Mouse (Mus musculus): ENCODE results near the gene Irak3. TPM values are rescaled to one million over a fixed set of nuclear protein-coding genes. Genes with fewer than 3 reads are reported as not detected.

Irak3 gene
- polyA plus RNA-seq, 1 experiment: 24.3 TPM

DNA sequence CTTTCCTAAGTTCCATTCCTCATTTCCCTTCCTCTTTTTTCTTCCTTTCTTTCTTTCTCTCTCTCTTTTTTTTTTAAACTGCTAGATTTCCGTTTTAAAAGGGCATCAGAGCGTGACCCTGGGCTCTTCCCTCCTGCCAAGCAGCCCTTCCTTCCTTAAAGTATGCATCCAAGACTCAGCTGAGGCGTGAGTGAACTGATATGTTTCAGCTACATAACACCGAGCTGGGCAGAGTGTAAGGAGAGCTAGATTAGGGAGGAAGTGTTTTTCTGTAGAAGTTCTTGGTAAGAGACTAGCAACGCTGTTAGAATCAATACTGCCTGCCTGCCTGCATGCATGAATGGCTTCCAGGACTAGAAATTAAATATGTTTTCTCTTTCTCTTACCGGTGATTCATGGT is 12.1 kb downstream of the Irak3 start:
- H3K27ac ChIP-seq (ENCODE audit: control insufficient read depth, insufficient read depth, low read depth, low read length): no peak overlapping the region
- H3K4me1 ChIP-seq (ENCODE audit: control insufficient read depth, insufficient read depth, low read length): no peaks in the 10 kb centered on the region; the same call in 1 of the 2 replicates
- no peaks in the 10 kb centered on the region for H3K27me3 ChIP-seq (ENCODE audit: control insufficient read depth, insufficient read depth, low read length)
- no peak for TF ChIP-seq POLR2A (IDR thresholded peaks at IDR 0.05; ENCODE audit: control insufficient read depth, low read depth, low read length)
- TF ChIP-seq CTCF (IDR thresholded peaks at IDR 0.05; ENCODE audit: control insufficient read depth, insufficient read depth, insufficient replicate concordance, low read depth, low read length): no peak
- H3K4me3 ChIP-seq (ENCODE audit: control insufficient read depth, low read depth, low read length): no peak overlapping the region
- H3K36me3 ChIP-seq (ENCODE audit: control insufficient read depth, insufficient read depth, low read length): no peaks in the 10 kb centered on the region

DNA sequence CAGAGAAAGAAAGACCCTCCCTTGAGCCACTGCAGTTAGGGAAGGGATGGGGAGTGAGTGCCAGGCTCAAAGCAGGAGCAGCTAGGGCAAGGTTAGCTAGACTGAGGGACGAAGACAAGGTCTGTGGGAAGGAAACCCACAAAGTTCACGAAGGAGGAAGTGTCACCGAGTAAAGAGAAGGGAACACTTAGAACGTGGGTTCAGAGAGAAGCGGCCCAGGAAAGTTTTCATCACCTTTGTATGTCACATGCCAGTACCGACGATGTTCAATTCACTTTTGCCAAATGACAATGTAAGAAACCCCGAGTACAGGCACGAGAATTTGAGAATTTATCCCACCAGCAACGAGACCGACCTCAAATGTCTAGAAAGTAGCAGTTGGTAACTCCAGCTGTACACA is 12.7 kb downstream of the Irak3 start:
- Histone ChIP-seq H3K27me3 (ENCODE audit: control insufficient read depth, insufficient read depth, low read length) (no peaks in the 10 kb centered on the region), H3K36me3 (ENCODE audit: control insufficient read depth, insufficient read depth, low read length) (no peaks in the 10 kb centered on the region), H3K4me1 (ENCODE audit: control insufficient read depth, insufficient read depth, low read length) (no peaks in the 10 kb centered on the region; the same call in 1 of the 2 replicates), H3K4me3 (ENCODE audit: control insufficient read depth, low read depth, low read length) (no peak overlapping the region), H3K27ac (ENCODE audit: control insufficient read depth, insufficient read depth, low read depth, low read length) (no peak overlapping the region)
- no peak for TF ChIP-seq POLR2A (IDR thresholded peaks at IDR 0.05; ENCODE audit: control insufficient read depth, low read depth, low read length)
- no peak for TF ChIP-seq CTCF (IDR thresholded peaks at IDR 0.05; ENCODE audit: control insufficient read depth, insufficient read depth, insufficient replicate concordance, low read depth, low read length)

DNA sequence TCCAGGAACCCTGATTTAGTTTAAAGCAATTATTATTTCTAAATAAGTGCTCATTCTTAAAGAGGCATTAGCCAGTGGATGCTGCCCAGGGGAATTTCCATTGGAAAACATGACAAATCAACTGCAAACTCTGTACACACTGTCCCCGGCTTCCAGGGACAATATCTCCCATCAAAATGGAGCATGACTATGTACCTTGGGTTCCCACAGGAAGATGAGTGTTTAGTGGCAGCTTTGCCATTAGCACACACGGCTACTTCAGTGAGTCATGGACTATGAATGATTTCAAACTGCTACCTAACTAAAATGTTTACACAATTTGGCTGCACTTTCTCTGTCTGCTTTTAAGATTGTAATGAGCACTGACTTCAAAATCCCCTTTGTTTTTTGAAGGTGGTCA is 13.4 kb downstream of the Irak3 start:
- Histone ChIP-seq H3K27ac (ENCODE audit: control insufficient read depth, insufficient read depth, low read depth, low read length) (no peak overlapping the region), H3K4me1 (ENCODE audit: control insufficient read depth, insufficient read depth, low read length) (no peaks in the 10 kb centered on the region; the same call in 1 of the 2 replicates), H3K4me3 (ENCODE audit: control insufficient read depth, low read depth, low read length) (no peak overlapping the region), H3K27me3 (ENCODE audit: control insufficient read depth, insufficient read depth, low read length) (no peaks in the 10 kb centered on the region), H3K36me3 (ENCODE audit: control insufficient read depth, insufficient read depth, low read length) (no peaks in the 10 kb centered on the region)
- TF ChIP-seq POLR2A (IDR thresholded peaks at IDR 0.05; ENCODE audit: control insufficient read depth, low read depth, low read length): no peak

DNA sequence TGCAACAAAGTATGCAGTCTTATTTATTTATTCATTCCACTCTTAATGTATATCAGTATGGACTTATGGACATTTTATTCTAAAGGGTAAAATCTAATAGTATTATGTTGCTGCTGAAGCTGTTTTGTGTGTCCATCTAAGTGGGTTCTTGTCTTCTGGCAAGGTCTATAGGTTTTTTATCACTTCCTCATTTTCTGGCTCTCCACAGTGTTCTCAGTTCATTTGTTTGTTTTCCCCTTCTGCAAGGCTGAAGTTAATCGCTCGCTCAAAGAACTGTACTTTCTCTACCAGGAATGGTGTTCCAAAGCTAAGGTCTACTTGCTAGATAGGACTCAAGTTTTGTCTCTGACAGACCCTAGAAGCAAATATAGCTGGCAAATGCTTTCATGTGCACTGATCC is 18.6 kb downstream of the Irak3 start:
- no peak for TF ChIP-seq POLR2A (IDR thresholded peaks at IDR 0.05; ENCODE audit: control insufficient read depth, low read depth, low read length)
- TF ChIP-seq CTCF (IDR thresholded peaks at IDR 0.05; ENCODE audit: control insufficient read depth, insufficient read depth, insufficient replicate concordance, low read depth, low read length): no peak
- no peak overlapping the region for H3K4me3 ChIP-seq (ENCODE audit: control insufficient read depth, low read depth, low read length)
- no peaks in the 10 kb centered on the region for H3K27me3 ChIP-seq (ENCODE audit: control insufficient read depth, insufficient read depth, low read length)
- no peak overlapping the region for H3K27ac ChIP-seq (ENCODE audit: control insufficient read depth, insufficient read depth, low read depth, low read length)
- H3K36me3 ChIP-seq (ENCODE audit: control insufficient read depth, insufficient read depth, low read length): no peaks in the 10 kb centered on the region
- H3K4me1 ChIP-seq (ENCODE audit: control insufficient read depth, insufficient read depth, low read length): no peaks in the 10 kb centered on the region

DNA sequence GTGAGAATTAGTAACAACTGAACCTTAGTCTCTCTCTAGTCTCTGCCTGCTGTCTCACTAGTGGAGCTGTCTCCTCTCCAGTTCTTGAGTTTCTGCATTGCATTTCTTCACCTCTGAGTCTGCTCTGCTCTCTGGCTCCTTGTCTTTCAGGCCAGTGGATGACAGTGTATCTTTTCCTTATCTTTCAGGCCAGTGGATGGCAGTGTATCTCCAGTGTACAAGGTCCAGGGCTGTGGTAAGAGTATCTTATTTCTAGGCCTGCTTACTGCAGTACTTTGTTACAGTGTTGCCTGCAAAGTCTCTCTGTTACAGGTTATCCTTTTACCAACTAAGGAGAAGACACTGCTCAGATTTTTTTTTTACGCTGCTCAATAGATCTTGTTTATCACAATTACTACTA is 19.0 kb downstream of the Irak3 start:
- TF ChIP-seq POLR2A (IDR thresholded peaks at IDR 0.05; ENCODE audit: control insufficient read depth, low read depth, low read length): no peak
- TF ChIP-seq CTCF (IDR thresholded peaks at IDR 0.05; ENCODE audit: control insufficient read depth, insufficient read depth, insufficient replicate concordance, low read depth, low read length): no peak
- H3K36me3 ChIP-seq (ENCODE audit: control insufficient read depth, insufficient read depth, low read length): no peaks in the 10 kb centered on the region
- no peaks in the 10 kb centered on the region for H3K4me1 ChIP-seq (ENCODE audit: control insufficient read depth, insufficient read depth, low read length)
- H3K27ac ChIP-seq (ENCODE audit: control insufficient read depth, insufficient read depth, low read depth, low read length): no peak overlapping the region
- H3K4me3 ChIP-seq (ENCODE audit: control insufficient read depth, low read depth, low read length): no peak overlapping the region
- no peaks in the 10 kb centered on the region for H3K27me3 ChIP-seq (ENCODE audit: control insufficient read depth, insufficient read depth, low read length)

DNA sequence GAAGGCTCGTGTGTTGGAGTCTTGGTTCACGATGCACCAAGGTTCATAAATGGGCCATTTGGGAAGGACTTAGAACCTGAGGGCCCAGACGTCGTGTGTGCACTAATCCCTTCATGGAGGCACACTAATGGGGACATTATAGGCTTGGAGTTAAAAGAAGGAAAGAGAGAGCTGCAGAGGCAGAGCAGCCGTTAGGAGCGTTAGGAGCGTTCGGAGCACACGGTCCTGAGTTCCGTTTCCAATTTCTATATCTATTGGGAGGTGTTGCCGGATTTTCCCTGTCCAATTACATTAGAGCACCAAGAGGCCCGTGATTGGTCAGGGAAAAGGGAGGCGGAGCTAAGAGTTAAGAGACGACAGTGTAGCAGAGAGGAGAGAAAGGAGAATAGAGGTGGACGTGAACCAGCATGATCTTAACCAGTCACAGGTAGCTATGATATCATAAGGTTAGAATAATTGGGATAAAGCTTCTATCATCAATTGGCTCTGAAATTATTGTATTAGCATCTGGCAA is 27.7 kb downstream of the Irak3 start:
- Histone ChIP-seq H3K4me3 (ENCODE audit: control insufficient read depth, low read depth, low read length) (peak overlapping the region; percentile 81), H3K4me1 (ENCODE audit: control insufficient read depth, insufficient read depth, low read length) (peaks cover 4% of the 10 kb centered on the region)
- TF ChIP-seq POLR2A (IDR thresholded peaks at IDR 0.05; ENCODE audit: control insufficient read depth, low read depth, low read length) (peak; percentile 91), CTCF (IDR thresholded peaks at IDR 0.05; ENCODE audit: control insufficient read depth, insufficient read depth, insufficient replicate concordance, low read depth, low read length) (no peak)

DNA sequence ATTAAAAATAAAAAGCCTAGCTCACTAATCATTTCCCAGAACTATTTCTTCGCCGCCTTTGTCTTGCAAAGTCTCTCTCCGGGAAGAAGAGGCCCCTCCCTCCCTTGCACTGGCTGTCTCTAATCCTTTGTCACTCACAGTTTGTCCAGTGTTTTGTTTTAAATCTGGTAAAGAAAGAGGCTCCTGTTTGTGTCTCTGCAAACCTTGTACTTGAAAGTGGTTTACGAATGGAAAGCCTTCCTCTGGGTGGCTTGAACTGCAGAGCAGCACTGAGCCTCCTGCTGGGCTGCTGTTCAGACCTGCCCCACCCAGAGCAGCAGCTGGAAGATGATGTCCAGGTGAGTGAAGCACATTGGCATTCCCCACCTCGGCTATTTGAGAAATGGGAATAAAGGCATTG is 30.6 kb downstream of the Irak3 start:
- no peak for TF ChIP-seq CTCF (IDR thresholded peaks at IDR 0.05; ENCODE audit: control insufficient read depth, insufficient read depth, insufficient replicate concordance, low read depth, low read length)
- no peak overlapping the region; the same call in 1 of the 2 replicates for H3K4me3 ChIP-seq (ENCODE audit: control insufficient read depth, low read depth, low read length)
- H3K27me3 ChIP-seq (ENCODE audit: control insufficient read depth, insufficient read depth, low read length): no peaks in the 10 kb centered on the region
- H3K4me1 ChIP-seq (ENCODE audit: control insufficient read depth, insufficient read depth, low read length): peaks cover 7% of the 10 kb centered on the region
- peaks cover under 1% of the 10 kb centered on the region for H3K36me3 ChIP-seq (ENCODE audit: control insufficient read depth, insufficient read depth, low read length)
- H3K27ac ChIP-seq (ENCODE audit: control insufficient read depth, insufficient read depth, low read depth, low read length): no peak overlapping the region

More for the DNA sequence above, 27.7 kb downstream of the Irak3 start:
- H3K27ac ChIP-seq (ENCODE audit: control insufficient read depth, insufficient read depth, low read depth, low read length): peak overlapping the region; percentile 99
- H3K36me3 ChIP-seq (ENCODE audit: control insufficient read depth, insufficient read depth, low read length): peaks cover 1% of the 10 kb centered on the region
- H3K27me3 ChIP-seq (ENCODE audit: control insufficient read depth, insufficient read depth, low read length): no peaks in the 10 kb centered on the region

DNA sequence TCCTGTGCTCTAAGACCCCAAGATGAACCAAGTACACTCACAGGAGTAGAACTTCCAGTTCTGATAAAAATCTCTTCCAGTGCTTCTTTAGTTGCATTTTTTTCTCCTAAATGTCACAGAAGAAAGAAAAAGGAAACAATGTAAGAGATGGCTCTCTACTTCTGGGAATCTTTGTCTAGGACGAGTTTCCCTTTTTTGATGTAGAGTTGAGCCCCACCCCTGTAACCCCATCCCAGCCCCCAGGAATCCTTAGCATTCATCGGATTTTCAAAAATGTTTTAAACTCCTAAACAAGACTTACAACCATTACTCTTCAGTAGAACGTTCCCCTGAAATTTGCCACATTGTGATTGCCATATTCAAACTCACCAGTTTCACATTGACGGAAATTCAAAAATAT is 31.7 kb downstream of the Irak3 start:
- Histone ChIP-seq H3K4me1 (ENCODE audit: control insufficient read depth, insufficient read depth, low read length) (peaks cover 11% of the 10 kb centered on the region), H3K36me3 (ENCODE audit: control insufficient read depth, insufficient read depth, low read length) (no peaks in the 10 kb centered on the region; the same call in none of the 2 replicates), H3K27ac (ENCODE audit: control insufficient read depth, insufficient read depth, low read depth, low read length) (no peak overlapping the region), H3K4me3 (ENCODE audit: control insufficient read depth, low read depth, low read length) (no peak overlapping the region), H3K27me3 (ENCODE audit: control insufficient read depth, insufficient read depth, low read length) (no peaks in the 10 kb centered on the region)
- TF ChIP-seq CTCF (IDR thresholded peaks at IDR 0.05; ENCODE audit: control insufficient read depth, insufficient read depth, insufficient replicate concordance, low read depth, low read length) (no peak), POLR2A (IDR thresholded peaks at IDR 0.05; ENCODE audit: control insufficient read depth, low read depth, low read length) (no peak)
